Mouse (Mus musculus) neural tube, embryonic 15.5 days (tissue): ENCODE measurements around the gene Taf15. TPM values are rescaled to one million over a fixed set of nuclear protein-coding genes. Genes with fewer than 3 reads are reported as not detected.

Experiments
- ATAC-seq: fragments of 200-750 bp; cut with Nextera tagmentation; 2 replicates; pipeline ENCODE4 v1.8.0; 2017; ENCODE audit warnings: mild to moderate bottlenecking, moderate TSS enrichment, moderate library complexity; ENCODE audit not compliant: low FRiP score
- H3K27ac ChIP-seq: fragments of 300-500 bp; sonication (generic); replicated peaks from 2 replicates; pipeline ENCODE4 v1.5.1; 2015; ENCODE audit warnings: mild to moderate bottlenecking, inconsistent platforms
- H3K27me3 ChIP-seq: fragments of 300-500 bp; sonication (generic); replicated peaks from 2 replicates; pipeline ENCODE4 v1.6.1; 2015; ENCODE audit warnings: inconsistent platforms
- H3K36me3 ChIP-seq: fragments of 300-500 bp; sonication (generic); 2 replicates; pipeline ENCODE4 v1.6.1; 2015; ENCODE audit warnings: inconsistent platforms
- H3K4me1 ChIP-seq: fragments of 300-500 bp; sonication (generic); 2 replicates; pipeline ENCODE4 v1.6.1; 2015; ENCODE audit warnings: inconsistent platforms
- H3K4me2 ChIP-seq: fragments of 300-500 bp; sonication (generic); 2 replicates; pipeline ENCODE4 v1.6.1; 2015; ENCODE audit warnings: inconsistent platforms, mild to moderate bottlenecking, moderate library complexity
- H3K4me3 ChIP-seq: fragments of 300-500 bp; sonication (generic); replicated peaks from 2 replicates; pipeline ENCODE4 v1.5.1; 2015; ENCODE audit warnings: mild to moderate bottlenecking, inconsistent platforms
- H3K9ac ChIP-seq: fragments of 300-500 bp; sonication (generic); replicated peaks from 2 replicates; pipeline ENCODE4 v1.6.1; 2015; ENCODE audit warnings: mild to moderate bottlenecking, inconsistent platforms
- H3K9me3 ChIP-seq: fragments of 300-500 bp; sonication (generic); replicated peaks from 2 replicates; pipeline ENCODE4 v1.6.1; 2016; ENCODE audit warnings: inconsistent platforms
- WGBS: fragments of 180-500 bp; shearing (Covaris S2); methylation state at CpG from one replicate; pipeline ENCODE4 v1.1.7; 2015; ENCODE audit warnings: mixed read lengths; 5-methylcytosine and 5-hydroxymethylcytosine counted together
- polyA plus RNA-seq: library from polyadenylated mRNA; unstranded; fragments of >200 nt; fragmentation: Nextera tagmentation; extraction: Ambion mirVana; gene quantifications from 2 replicates; pipeline ENCODE4 v1.2.1, GENCODE M21; 2015

Gene Taf15
- polyA plus RNA-seq, 1 experiment from 2014 or later = 14.1 TPM

- Histone ChIP-seq H3K9me3 (no peaks in the 10 kb centered on the region), H3K27me3 (peaks cover 39% of the 10 kb centered on the region), H3K27ac (no peak overlapping the region), H3K4me3 (peak overlapping the region; percentile 60; the same call in 1 of the 2 replicates), H3K4me1 (peaks cover 25% of the 10 kb centered on the region), H3K4me2 (peak overlapping the region; percentile 98), H3K36me3 (no peaks in the 10 kb centered on the region), H3K9ac (no peak overlapping the region)
- no peak for ATAC-seq
- WGBS = 74% methylated on average over 10 of the region's 10 CpGs
Observed at GRCm38 (mm10) chr11:83461462-83462027, 11.3 kb upstream of the Taf15 start.

DNA sequence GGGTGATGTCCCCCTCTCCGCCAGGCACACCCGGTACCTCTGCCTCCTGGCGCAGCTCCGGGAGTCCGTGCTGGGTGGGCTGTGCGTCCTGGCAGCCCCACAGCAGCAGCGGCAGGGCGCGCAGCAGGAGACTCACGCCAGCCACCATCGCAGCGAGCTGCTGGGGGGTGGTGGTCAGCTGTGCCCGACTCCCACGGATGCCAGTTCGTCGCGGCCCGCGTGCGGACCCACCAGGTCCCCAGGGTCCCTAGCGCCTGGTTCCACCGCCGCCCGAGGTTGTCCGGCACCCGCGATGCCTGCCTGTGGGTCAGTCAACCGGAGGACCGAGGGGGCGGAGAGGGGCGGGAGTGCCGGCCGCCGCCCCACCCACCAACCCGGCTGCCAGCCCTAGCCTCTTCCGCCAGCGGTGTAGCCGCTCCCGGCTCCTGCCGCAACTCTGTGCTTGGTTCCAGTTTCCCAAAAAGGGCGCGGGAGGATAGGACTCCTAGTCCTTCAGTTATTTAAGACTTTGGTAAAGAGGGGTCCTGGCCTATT, 10.1 kb upstream of the Taf15 start, which contains the start of gene Mmp28:
TSS of gene Mmp28 (minus strand) at position 361 of the 534 bp plus-strand sequence.
- Histone ChIP-seq H3K27ac (no peak within 1 kb of the TSS), H3K4me2 (peak within 1 kb of the TSS; percentile 98), H3K4me1 (peaks cover 33% of the 10 kb centered on the region), H3K27me3 (peaks cover 39% of the 10 kb centered on the region), H3K9ac (peak within 1 kb of the TSS; percentile 62), H3K4me3 (peak within 1 kb of the TSS; percentile 60), H3K9me3 (no peaks in the 10 kb centered on the region), H3K36me3 (no peaks in the 10 kb centered on the region)
- ATAC-seq = no peak
- WGBS = 0% methylated on average over 36 of the region's 42 CpGs

DNA sequence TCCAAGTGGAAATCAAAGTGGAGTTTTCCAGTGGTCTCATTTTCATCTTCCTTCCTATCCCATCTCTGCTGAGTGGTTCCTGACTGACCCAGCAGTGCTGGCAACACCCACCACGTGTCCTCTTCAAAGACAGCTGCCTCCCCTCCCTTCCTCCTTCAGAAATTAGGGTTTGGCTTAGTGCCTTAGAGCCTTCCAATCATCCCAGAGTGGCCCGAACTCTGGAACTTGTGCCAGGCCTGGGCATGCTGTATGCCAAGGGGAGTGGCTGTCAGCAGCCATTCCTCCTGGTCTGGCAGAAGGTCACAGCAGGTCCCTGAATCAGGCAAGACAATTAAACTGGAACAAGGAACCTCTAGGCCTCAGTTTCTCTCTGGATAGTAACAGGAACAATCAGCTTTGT, 6.9 kb upstream of the Taf15 start:
- no peak overlapping the region for H3K4me3 ChIP-seq
- no peaks in the 10 kb centered on the region for H3K9me3 ChIP-seq
- H3K4me2 ChIP-seq = no peak overlapping the region
- peaks cover 30% of the 10 kb centered on the region for H3K4me1 ChIP-seq
- H3K36me3 ChIP-seq = no peaks in the 10 kb centered on the region
- no peak for ATAC-seq
- 31% methylated on average over 2 of the region's 2 CpGs for WGBS
- H3K27me3 ChIP-seq = peaks cover 39% of the 10 kb centered on the region
- no peak overlapping the region for H3K9ac ChIP-seq
- no peak overlapping the region for H3K27ac ChIP-seq

GRCm38 (mm10) chr11:83467120-83467652, 5.7 kb upstream of the Taf15 start:
- H3K9me3 ChIP-seq = no peaks in the 10 kb centered on the region
- H3K4me2 ChIP-seq = no peak overlapping the region
- WGBS = 49% methylated on average over 11 of the region's 11 CpGs
- no peak overlapping the region for H3K4me3 ChIP-seq
- no peak for ATAC-seq
- H3K9ac ChIP-seq = no peak overlapping the region
- peaks cover 33% of the 10 kb centered on the region for H3K4me1 ChIP-seq
- H3K27ac ChIP-seq = no peak overlapping the region
- H3K27me3 ChIP-seq = peaks cover 33% of the 10 kb centered on the region
- H3K36me3 ChIP-seq = no peaks in the 10 kb centered on the region

- Histone ChIP-seq H3K4me2 (no peak overlapping the region), H3K4me1 (peaks cover 23% of the 10 kb centered on the region), H3K4me3 (no peak overlapping the region), H3K27me3 (peaks cover 19% of the 10 kb centered on the region), H3K9me3 (no peaks in the 10 kb centered on the region), H3K9ac (no peak overlapping the region), H3K36me3 (no peaks in the 10 kb centered on the region), H3K27ac (no peak overlapping the region)
- ATAC-seq = no peak
- WGBS = 86% methylated on average over 3 of the region's 3 CpGs
Observed at GRCm38 (mm10) chr11:83468765-83469164, 4.1 kb upstream of the Taf15 start.

- Histone ChIP-seq H3K4me1 (peaks cover 32% of the 10 kb centered on the region), H3K36me3 (peaks cover under 1% of the 10 kb centered on the region; the same call in 1 of the 2 replicates), H3K4me3 (peak overlapping the region; percentile 95; the same call in 1 of the 2 replicates), H3K27ac (no peak overlapping the region), H3K9ac (no peak overlapping the region), H3K27me3 (peaks cover 2% of the 10 kb centered on the region; the same call in 1 of the 2 replicates), H3K4me2 (peak overlapping the region; percentile 64), H3K9me3 (no peaks in the 10 kb centered on the region)
- 95% methylated on average over 2 of the region's 2 CpGs for WGBS
- no peak for ATAC-seq
Observed at GRCm38 (mm10) chr11:83471766-83472165, 1.1 kb upstream of the Taf15 start.

- ATAC-seq = peak; percentile 86
- Histone ChIP-seq H3K9me3 (no peaks in the 10 kb centered on the region), H3K36me3 (peaks cover 6% of the 10 kb centered on the region; the same call in 1 of the 2 replicates), H3K27me3 (0 out of 2 replicates have a peak, but pooled peaks cover 2% of the 10 kb centered on the region), H3K9ac (peak overlapping the region; percentile 88), H3K4me2 (peak overlapping the region; percentile 81), H3K4me1 (peaks cover 25% of the 10 kb centered on the region), H3K27ac (peak overlapping the region; percentile 99), H3K4me3 (peak overlapping the region; percentile 95)
- WGBS = under 1% methylated on average over 43 of the region's 52 CpGs
Observed at GRCm38 (mm10) chr11:83473235-83474016, 540 bp downstream of the Taf15 start.

DNA sequence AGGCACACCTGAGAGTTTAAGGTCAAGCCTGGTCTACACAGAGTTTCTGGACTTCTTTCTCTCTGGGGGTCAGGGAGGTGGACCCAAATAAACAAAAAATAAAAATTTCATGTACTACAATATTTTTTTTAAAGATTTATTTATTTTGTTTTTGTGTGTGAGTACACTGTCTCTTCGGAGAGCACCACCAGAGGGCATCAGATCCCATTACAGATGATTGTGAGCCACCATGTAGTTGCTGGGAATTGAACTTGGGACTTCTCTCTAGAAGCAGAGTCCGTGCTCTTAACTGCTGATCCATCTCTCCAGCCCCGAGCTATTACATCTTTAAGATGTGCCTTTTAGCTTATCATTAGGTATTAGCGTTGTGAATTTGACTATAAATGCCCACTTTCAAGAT, 18.6 kb downstream of the Taf15 start:
- WGBS = 91% methylated on average over 4 of the region's 4 CpGs

GRCm38 (mm10) chr11:83495571-83495970, 22.7 kb downstream of the Taf15 start:
- Histone ChIP-seq H3K27ac (no peak overlapping the region), H3K4me2 (no peak overlapping the region), H3K4me3 (no peak overlapping the region), H3K9ac (no peak overlapping the region), H3K4me1 (no peaks in the 10 kb centered on the region), H3K27me3 (no peaks in the 10 kb centered on the region), H3K36me3 (peaks cover 6% of the 10 kb centered on the region; the same call in 1 of the 2 replicates), H3K9me3 (no peaks in the 10 kb centered on the region)
- WGBS = 61% methylated on average over 2 of the region's 2 CpGs
- ATAC-seq = no peak

More for the DNA sequence above, 18.6 kb downstream of the Taf15 start:
- Histone ChIP-seq H3K9ac (no peak overlapping the region), H3K27me3 (no peaks in the 10 kb centered on the region), H3K4me1 (no peaks in the 10 kb centered on the region), H3K36me3 (peaks cover 21% of the 10 kb centered on the region), H3K27ac (no peak overlapping the region), H3K4me2 (no peak overlapping the region), H3K9me3 (no peaks in the 10 kb centered on the region), H3K4me3 (no peak overlapping the region)
- no peak for ATAC-seq

GRCm38 (mm10) chr11:83504308-83504707, 31.4 kb downstream of the Taf15 start:
- Histone ChIP-seq H3K4me1 (no peaks in the 10 kb centered on the region), H3K9me3 (no peaks in the 10 kb centered on the region), H3K36me3 (peaks cover 62% of the 10 kb centered on the region), H3K27ac (no peak overlapping the region), H3K27me3 (no peaks in the 10 kb centered on the region), H3K4me3 (no peak overlapping the region), H3K9ac (no peak overlapping the region), H3K4me2 (no peak overlapping the region)
- 92% methylated on average over 5 of the region's 5 CpGs for WGBS
- ATAC-seq = no peak

DNA sequence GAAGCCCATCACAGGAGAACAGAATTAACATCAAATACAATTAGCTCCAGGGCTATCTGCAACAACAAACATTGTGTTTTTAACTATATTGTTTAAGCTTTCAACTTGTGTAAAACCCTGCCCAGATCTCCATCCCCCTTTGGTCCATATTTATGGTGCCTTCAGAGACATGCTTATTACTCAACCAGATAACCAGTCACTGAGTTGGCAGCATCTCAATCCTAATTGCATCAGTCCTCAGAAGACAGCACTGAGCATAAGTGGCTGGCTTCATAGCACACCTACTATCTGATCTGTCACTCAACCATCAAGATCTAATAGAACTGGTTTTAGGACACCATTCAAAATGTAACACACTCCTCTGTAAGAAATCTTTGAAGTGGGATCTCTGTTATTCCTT, 36.6 kb downstream of the Taf15 start:
- Histone ChIP-seq H3K27me3 (no peaks in the 10 kb centered on the region), H3K9me3 (no peaks in the 10 kb centered on the region), H3K4me2 (no peak overlapping the region), H3K27ac (no peak overlapping the region), H3K4me1 (no peaks in the 10 kb centered on the region), H3K9ac (no peak overlapping the region), H3K36me3 (peaks cover 37% of the 10 kb centered on the region), H3K4me3 (no peak overlapping the region)
- ATAC-seq = no peak
